Mouse (Mus musculus): ENCODE measurements at regions not wholly inside any gene's neighbourhood (a gene's known extent, or its start where the extent isn't known, plus 50 kb on each side); places are given as distances from the start of the nearest gene placed in this dataset.
"Not testable (repeated sequence)": the region's sequence is repeated elsewhere in the genome, so short reads cannot be mapped to it uniquely, and the experiment has no call there.

DNA sequence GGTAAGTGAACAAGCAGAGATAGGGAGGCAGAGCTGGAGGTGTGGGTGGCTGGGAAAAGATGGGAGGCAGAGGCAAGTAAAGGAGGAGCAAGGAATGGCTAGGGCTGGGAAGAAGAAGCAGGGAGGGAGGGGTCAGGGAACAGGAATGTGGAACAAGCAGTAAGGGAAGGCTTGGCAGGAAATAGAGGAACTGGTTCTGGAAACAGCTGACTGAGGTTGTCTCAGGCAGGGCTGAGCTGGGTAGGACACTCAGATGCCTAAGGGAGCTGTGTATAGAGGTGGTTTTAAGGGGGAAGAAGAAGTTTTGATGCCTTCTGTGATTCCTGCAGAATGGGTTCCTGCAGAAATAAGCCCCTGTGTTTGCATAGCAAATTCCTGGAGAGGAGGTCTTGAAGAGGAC, 92.7 kb downstream of the Nucb2 start:
- DNase-seq (ENCODE audit: low read depth, low spot score) = no peak

DNA sequence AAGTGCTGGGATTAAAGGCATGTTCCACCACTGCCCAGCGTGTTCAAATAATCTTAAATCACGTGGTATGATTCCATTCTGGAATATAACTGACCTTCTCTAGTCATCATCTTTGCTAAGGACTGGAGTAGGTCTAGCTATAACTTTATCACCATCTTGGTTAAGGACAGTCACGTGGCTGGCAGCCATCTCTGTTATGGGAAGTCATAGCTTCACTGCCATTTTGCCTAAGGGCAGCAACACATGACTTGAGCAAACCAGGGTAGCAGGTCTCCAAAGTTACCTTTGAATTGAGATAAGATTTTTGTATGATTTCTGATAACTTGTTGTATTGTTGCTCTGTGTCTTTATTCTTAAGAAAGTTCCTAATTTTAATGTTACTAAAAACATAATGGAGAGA, 96.2 kb downstream of the Nucb2 start:
- no peak for DNase-seq (ENCODE audit: low read depth, low spot score)

DNA sequence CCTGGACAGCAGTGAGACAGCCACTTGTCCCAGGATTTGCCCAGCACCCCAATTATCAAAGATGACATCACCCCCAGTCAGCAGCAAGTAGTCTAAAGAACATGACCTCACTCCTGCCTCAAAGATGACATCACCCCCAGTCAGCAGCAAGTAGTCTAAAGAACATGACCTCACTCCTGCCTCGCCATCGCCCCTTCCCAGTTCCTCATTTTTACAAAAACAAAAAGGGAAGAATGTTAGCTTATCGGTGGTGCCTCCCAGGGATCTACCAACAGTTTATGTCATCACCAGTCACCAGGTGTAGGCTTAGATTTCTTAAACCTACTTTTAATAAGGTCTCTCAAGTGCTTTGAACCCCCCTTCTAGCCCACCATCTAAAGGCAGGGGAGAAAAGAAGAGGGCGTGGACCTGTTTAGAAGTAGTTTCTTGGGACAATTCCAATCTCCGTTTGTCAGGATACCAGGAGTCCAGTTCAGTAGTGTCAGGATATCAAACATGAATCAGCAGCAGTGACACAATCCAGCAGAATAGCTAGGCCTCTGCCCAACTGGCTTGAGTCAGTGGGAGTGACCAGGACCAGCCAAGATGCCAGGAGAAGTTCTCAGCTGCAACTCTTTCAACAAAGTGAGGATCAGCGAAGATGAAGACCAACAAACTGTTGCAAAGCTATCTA, 99.1 kb downstream of the Nucb2 start:
- DNase-seq (ENCODE audit: low read depth, low spot score) = no peak

DNA sequence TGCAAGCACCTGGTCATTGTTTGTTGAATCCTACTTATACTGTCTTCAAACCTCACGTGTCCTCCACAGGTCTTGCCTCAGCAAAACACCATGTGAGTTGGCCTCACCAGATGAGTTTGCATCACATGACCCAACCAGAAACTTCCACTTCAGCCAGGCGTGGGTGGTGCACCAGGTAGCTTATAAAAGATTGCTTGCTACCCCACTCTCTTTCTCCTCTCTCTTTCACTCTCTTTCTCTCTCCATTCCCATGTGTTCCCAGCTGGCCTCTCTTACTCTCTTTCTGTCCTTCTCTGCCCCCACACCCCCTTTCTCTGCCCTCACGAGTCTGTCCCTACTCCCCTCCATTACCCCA, 99.6 kb downstream of the Nucb2 start:
- DNase-seq (ENCODE audit: low read depth, low spot score) = no peak

DNA sequence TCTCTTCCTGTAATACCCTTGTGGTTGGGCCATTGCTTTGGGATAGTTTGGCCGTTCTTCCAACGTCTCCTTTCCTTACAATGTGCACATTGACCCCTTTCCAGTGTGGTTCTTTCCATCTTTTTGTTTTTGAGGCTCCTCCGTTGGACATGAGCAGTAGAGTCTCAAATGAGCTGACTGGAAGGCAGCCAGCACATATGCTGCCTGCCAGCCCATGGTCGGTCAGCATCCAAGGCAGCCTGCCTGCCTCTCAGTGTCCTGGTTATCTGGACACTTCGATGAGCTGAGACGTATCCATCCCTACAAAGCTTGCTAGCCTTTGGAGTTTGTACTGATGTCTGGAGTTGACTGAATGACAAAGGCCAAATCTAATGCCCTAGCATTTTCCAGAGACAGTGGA, 102.1 kb downstream of the Nucb2 start:
- DNase-seq (ENCODE audit: low read depth, low spot score) = no peak

DNA sequence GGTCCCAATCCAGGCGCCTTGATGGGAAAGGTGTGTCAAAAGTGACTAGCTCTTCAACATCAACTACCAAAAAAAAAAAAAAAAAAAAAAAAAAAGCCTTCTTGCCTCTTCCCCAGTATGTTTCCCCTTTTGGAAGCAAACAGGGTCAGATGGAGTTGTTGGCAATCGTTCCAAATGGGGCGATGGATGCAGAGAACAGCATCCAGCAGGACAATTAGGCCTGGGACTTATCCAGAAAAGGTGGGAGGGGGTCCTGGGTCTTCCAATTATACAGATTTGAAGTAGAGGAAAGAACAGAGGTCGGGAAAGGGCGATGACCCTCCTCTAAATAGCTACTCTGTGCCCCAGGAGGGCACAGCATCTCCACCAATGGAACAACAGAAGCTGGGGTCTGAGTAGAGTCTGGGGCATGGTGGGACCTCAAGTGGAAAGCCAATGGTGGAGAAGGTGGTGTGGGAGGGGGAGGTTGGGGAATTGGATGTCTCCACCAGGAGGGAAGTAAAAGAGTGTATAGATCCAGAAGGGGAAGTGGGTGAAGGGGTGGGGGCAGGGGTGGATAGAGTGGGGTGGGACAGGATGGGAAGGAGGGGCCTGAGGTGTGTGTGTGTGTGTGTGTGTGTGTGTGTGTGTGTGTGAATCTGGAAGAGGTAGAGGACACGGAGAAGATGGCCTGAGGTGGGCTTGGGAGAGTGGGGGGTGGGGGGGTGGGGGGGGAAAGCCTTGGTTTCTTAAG, 102.7 kb downstream of the Nucb2 start:
- DNase-seq (ENCODE audit: low read depth, low spot score) = no peak

DNA sequence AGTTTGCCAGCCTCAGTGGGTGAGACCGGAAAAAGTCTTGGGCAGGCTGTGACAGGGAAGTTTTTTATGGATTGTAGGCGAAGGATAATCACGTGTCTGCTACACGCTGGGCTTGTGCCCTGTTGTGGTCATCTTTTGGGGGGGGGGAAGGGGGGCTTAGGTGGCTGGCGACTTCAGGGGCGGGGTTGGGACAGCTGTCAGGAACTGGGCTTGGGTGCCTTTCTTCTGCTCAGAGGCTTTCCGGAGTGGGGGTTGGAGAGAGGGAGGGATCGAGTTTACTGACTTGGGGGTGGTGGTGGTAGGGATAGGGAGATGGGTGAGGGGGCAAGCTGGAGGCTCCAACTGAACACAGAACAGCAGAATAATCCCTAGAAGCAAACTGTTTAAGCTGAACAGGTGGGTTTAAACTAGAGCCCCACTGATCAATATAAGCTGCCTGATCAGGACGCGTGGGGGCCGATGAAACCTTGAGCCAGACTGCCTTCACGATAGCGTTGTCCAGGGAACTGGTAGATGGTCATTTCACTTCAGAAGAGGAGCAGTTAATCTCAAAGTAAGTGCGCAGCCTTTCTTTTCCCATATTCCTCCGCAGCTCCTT, 103.6 kb downstream of the Nucb2 start:
- no peak for DNase-seq (ENCODE audit: low read depth, low spot score)

DNA sequence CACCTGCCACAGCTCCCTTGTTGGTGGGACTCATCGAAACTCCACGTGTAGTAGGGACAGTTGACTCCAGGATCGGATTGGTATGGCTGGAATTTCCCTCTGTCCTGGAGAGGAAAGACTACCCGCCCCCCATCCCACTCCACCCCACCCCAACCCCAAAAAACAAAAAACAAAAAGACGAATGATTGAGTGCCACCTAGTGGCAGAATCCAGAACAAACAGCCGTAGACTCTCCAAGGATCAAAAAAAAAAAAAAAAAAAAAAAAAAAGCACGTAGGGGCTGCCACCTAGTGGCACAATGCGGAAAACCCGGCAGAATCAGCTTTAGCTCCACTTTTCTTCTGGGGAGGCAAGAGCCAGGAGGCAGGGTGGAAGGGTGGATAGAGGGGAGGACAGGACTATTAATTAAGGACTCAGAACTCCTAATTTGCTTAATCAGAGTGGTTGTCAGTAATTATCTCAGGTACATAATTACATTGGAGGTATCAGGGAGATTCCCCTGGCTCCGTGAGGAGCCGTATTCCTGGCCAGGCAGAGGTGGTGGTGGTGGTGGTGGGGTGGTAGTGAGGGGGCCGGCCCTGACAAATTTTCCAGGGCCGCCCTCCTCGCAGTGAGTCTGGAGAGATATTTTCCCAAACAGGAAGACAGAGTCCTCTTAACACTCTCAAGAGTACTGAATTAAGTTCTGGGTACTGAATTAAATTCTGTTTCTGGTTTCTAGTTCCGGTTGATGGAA, 104.3 kb downstream of the Nucb2 start:
- peak; percentile 86 for DNase-seq (ENCODE audit: low read depth, low spot score)

DNA sequence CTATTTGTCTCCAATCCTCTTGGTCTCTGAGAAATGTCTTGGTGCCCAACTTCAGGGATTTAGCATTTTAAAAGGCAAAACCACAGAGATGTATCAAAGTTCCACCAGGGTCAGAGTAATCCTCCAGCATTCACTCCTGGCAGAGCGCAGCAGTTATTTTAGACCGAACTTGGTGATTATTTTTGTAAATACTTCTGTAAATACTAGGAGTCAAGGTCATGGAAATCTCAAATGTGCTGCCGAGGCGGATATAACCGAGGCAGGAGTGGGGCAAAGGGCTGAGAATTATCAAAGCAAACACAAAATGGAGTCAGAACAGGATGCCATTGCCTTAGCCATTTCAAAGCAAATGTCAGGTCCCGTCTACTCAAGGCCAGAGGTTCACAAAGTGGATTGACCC, 105.2 kb downstream of the Nucb2 start:
- DNase-seq (ENCODE audit: low read depth, low spot score) = no peak

DNA sequence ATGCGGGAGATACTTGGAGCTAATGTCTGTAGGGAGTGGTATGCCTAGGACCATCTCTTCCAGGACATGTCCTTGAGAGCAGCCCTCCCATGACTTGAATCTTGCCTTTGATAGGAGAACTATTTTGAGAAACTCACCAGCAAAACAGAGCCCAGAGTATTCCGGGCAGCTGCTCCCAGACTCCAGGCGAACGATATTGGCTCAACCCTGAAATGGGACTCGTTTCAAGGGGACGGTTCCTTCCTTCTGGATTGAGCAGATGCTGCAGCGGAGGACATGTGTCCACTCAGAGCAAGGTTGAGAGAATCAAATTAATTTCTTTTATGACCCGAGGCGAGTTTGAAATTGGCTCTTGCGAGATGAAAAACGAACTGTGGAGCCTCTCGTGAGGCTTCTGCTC, 105.7 kb downstream of the Nucb2 start:
- no peak for DNase-seq (ENCODE audit: low read depth, low spot score)

DNA sequence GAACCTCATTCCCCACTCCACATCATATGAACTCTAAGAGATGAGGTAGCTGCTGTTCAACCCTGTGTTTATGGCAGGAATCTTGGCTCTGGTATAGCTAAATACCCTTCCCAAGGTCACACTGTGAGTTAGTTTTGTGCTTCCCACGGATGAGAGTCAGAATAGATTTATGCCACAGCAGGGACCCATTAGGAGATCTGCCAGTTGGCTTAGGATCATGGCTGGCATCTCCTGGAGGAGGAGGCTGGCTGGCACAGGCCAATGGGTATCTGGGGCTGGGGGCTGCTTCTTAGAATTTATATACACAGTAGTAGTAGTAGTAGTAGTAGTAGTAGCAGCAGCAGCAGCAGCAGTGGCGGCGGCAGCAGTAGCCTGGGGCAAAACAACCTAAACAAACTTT, 111.8 kb downstream of the Nucb2 start:
- DNase-seq (ENCODE audit: low read depth, low spot score) = no peak

DNA sequence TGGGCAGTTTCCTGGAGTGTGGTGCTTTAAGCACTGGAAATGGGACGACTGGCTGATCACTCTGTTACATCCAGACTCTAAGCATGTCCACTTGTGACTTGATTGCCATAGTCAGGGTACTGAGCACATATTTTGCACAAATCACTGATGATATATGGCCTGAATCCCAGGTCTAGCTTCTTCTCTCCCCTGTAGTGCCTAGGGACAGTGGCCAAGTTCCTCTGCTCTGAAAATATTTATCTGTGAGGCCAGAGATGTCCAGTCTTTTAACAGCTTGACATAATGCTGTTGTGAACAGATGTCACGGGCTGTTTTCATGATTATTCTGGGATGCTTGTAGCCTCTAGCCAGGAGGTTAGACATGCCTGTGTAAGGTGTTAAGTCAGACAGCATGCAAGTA, 115.5 kb downstream of the Nucb2 start:
- no peak for DNase-seq (ENCODE audit: low read depth, low spot score)

DNA sequence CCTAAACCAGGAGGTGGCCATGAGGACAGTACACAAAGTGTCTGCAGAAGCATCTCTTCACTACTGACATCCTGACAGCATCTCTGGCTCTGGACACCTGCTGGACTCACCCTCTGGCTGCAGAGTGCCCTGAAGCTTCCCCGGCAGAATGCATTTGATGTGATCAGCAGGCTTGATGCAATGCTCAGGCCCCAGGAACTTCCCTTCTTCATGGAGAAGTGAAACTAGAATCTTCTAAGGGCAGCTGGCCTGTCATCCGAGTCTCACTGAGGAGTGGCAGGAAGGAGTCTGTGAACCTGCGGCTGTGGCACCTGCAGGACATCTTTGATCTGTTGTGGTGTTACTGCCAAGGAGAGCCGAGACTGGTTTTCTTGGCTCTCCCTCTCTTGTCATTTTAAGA, 116.2 kb downstream of the Nucb2 start:
- DNase-seq (ENCODE audit: low read depth, low spot score) = no peak

DNA sequence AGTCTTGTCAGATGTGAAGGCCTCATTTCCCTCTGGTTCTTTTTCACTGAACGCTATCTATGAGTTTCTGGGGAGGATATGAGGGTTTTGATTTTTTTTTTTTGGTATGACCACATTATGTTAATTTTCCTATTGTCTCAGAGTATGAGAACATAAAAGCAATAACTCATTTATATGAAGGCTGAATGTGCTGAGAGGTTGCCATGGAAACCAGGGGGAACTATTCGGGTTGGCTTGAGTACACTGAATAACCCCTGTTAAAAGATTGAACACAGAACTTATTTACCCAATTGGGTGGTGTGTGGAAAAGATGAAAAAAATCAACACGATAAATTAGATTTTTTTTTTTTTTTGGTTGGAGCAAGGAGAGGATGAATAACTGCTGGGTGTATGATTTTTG, 129.0 kb downstream of the Nucb2 start:
- no peak for DNase-seq (ENCODE audit: low read depth, low spot score)

DNA sequence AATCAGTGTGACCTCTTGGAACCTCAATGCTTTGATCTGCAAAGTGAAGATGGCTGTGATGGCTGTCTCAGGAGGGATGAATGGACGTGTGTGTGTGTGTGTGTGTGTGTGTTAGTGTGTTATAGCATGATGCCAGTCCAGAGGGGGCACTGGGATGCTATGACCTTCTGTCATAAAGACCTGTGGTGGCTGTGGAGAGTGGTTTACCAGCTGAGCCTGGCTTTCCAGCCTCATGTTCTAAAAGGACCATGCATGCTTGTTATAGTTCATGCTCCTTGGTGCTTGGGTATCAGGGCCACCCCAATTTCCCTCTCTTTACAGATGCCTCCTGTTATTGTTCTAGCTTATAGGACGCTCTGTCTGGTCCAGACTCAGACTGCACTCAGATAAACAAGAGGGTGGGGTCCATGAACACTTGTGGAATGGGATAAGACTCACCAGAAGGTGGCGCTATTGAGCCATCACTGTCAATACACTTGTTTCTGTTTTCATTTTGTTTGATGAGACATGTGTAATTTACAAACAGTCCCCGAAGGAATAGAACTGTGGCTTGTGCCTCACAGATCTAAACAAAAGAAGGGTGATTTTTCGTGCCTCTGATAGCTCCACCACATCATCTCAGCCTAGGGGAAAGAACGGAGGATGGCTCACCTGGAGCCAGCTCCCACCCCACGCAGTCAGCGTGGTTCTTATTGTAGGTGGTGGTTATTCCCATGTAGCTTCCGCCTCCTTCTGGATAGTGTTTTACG, 140.9 kb downstream of the Nucb2 start:
- DNase-seq (ENCODE audit: low read depth, low spot score) = peak; percentile 68

DNA sequence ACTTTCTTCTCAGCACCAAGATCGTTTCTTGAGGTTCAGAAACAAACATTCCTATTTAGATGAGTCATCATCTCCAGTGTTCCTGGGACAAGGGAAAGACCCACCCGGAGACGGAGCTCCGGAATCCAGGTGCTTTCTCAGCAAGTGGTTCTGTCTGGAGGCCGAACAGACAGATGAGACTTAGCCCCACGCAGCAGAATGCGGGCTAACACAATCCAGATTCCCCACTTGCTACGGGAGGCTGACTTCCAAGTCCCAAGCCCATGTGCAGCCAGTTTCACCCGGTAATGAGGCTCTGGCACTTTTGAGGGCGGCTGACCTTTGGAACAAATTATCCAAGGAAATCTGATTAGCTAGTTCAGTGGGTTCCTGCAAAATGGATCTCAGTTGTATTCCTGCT, 150.3 kb downstream of the Nucb2 start:
- no peak for DNase-seq (ENCODE audit: low read depth, low spot score)

DNA sequence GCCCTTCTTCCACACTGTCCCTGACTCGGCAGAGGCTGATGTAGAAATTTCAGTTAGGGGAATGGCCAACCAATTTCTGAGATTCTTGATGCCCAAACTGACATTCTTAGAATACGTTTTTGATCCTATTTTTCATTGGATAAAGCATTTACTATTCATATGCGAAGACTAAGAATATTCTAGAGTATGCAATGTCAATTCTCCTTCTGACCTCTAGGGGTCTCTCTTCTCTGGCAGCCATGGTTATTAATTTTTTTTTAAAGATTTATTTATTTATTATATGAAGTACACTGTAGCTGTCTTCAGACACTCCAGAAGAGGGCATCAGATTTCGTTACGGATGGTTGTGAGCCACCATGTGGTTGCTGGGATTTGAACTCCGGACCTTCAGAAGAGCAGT, 152.9 kb downstream of the Nucb2 start:
- DNase-seq (ENCODE audit: low read depth, low spot score) = not testable (repeated sequence)

DNA sequence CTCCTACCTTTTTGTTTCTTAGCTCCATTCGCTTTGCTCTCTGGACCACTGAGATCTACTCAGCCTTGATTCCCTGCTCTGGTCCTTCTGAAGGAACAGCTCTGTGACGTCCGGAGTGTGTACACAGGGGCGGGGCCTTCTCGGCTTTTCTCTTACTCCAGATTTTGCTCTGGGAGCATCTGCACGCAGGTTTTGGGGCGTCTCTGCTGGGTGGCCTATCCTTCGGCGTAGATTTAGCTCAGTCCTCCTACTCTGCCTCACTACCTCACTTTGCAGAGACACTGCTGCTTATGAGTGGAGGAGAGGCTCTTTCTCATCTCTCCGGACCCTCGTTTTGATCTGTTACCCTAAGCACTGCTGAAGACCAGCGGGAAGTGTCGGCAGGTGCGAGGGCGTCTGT, 161.4 kb downstream of the Nucb2 start:
- no peak for DNase-seq (ENCODE audit: low read depth, low spot score)

DNA sequence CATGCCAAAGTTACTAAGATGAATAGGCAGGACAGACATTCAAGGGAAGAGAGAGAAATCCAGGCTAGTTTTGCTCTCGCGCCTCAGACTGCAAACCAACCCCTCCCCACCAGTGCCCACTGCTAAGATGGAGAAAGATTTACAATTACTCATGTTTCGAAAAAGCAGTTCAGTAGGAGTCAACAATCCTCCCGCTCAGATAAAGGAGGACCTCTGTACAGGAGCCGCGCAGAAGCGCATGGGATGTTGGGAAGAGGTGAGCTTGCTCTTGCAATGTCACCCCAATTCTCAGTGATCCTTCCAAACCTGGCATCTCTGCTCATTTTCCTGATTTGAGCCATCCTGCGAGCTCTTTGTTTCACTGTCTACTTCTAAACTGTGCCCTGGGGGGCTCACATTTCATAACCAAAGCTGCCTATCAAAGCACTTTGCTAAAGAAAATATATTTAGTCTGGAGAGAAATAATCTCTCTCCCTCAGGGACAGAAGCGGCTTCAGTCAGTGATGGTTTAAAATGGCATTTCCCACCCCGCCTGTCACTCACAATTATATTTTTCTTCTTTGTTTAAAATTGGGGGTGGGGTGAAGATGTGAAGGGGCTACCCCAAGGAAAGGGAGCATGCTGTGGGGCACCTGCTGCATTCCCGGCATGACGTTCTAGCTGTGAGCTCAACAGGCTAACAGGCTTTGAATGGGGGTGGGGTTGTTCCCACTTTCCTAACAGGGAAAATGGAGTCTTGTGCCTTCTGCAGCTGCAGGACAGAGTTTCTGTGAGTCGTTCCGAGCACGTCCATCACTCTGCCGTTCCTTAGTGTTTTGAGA, 170.2 kb downstream of the Nucb2 start:
- DNase-seq (ENCODE audit: low read depth, low spot score) = no peak

DNA sequence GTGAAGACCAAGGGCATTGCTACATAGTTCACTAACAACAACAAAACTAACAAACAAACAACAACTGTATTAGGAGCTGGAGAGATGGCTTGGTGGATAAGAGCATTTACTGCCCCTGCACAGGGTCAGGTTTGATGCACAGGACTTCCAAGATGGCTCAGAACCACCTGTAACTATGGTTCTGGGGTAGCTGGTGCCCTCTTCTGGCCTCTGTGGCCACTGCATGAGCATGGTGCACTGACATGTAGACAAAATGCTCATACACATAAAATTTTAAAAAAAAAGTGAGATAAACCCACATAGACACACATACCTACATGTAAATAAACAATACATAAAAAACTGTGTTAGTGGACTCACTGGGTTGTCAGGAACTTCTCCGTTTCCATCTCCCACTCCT, 172.5 kb downstream of the Nucb2 start:
- DNase-seq (ENCODE audit: low read depth, low spot score) = no peak

DNA sequence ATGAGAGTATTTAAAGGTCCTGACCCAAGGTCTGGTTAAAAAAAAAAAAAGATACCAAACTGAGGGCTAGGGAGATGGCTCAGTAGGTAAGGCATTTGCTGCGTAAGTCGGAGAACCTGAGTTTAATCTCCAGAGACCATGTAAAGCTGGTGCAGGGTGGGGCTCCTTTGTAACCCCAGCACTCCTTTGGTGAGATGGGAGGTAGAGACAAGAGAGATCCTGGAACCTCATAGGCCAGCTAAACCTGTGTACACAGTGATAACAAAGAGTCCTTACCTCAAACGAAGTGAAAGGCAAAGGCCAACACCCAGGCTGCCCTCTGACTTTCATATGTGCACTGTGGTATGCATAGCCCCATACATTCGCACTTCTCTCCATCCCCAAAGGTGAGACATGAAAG, 175.0 kb downstream of the Nucb2 start:
- DNase-seq (ENCODE audit: low read depth, low spot score) = no peak

All from CD4-positive, CD25-positive, alpha-beta regulatory T cell, adult 2 months (primary cell).